Mouse (Mus musculus): ENCODE results near the gene Uqcrc2.

The Uqcrc2 gene

DNA sequence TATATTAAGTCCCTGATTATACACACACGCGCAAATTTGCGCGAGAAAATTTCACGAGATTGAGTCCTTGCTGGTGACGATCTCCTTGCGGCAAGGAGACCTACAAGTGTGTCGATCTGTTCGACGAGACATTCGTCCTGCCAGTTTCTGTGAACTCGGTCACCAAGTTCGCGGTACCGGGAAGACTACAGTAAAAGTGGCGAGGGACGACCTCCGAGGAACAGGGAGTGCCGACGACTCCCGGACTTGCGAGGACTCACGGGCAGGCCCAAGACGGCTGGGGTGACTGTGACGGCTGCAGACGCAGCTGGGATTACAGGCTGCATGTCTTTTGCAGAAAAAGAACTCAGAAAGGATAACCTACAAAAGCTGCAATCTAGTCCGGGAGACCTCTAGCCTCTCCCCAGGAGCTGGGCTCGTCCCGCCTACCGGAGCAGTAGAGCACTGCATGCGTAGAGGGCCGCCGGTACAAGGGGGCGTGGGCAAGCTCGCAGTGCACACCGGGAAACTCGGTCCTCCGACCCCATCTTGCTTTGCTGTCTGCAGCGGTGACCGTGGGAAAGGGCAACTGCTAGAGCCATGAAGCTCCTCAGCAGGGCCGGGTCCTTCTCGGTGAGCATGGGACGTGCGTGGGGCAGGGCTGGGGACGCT, at the start of gene Uqcrc2:
TSS of gene Uqcrc2 (plus strand) at position 466 of the 651 bp plus-strand sequence.
- DNase-seq (ENCODE audit: low read depth, low spot score) = peak; percentile 77

DNA sequence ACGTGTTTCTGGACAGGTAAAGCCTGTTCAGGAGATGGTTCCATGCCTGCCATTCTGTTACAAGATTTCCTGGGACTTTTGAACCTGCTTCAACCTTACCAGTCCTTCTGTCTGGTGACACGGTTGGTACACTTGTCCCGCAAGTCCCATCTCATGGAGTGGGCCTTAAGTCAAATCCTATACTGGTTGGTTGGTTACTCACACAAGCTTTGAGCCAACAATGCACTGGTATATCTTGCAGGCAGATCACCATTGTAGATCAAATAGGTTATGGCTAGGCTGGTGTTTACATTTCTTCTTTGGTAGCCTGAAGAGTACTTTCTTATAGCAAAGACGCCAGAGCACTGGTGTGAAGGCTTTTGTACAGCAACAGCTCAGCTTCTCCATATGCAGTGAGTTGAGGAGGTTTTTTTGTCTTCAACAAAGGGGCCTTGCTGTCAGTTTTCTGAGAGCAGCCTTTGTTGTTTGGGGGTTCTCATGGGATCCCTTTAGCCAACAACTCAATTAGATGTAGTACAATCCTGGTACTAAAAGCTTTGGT, 37.7 kb upstream of the Uqcrc2 start:
- no peak for DNase-seq (ENCODE audit: low read depth, low spot score)

GRCm38 (mm10) chr7:120597744-120598243, 37.2 kb upstream of the Uqcrc2 start:
- DNase-seq (ENCODE audit: low read depth, low spot score) = no peak

DNA sequence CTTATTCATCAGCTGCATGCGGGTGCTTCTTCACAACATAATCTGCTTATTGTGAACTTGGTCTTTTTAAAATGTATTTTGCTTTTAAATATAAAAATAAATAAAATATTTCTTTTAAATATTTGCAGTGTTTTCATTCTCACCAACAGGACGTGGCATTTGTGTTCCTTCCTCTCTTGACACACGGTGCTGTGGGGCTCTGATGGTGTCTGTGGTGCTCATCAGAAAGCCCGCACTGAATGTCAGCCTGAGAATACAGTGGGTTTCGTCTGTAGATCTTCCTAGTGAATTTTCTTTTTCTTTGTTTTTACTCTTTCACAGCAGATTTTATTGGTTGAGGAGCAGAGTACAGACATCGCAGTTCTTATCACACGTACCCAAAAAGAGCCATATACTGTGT, 36.6 kb upstream of the Uqcrc2 start:
- no peak for DNase-seq (ENCODE audit: low read depth, low spot score)

GRCm38 (mm10) chr7:120620075-120620771, 14.8 kb upstream of the Uqcrc2 start:
- DNase-seq (ENCODE audit: low read depth, low spot score) = no peak

- no peak for DNase-seq (ENCODE audit: low read depth, low spot score)
Measured at GRCm38 (mm10) chr7:120620841-120621240, 14.1 kb upstream of the Uqcrc2 start.

GRCm38 (mm10) chr7:120632518-120632917, 2.5 kb upstream of the Uqcrc2 start:
- DNase-seq (ENCODE audit: low read depth, low spot score) = no peak

DNA sequence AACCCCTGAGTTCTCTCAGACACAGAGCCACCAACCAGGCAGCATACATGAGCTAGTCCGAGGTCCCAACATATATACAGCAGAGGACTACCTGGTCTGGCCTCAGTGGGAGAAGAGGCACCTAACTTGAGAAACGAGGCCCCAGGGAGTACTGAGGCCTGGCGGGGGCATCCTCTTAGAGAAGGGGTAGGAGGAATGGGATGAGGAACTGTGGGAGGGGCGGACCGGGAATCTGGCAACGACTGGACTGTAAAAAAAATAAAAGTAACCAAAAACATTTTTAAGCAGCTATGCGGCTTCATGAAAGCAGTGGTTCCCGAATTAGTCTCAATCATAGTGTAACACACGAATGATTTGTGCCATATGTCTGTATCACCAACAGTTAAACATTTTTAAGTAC, 675 bp upstream of the Uqcrc2 start:
- no peak for DNase-seq (ENCODE audit: low read depth, low spot score)

GRCm38 (mm10) chr7:120635362-120635781, 396 bp downstream of the Uqcrc2 start:
- no peak for DNase-seq (ENCODE audit: low read depth, low spot score)

DNA sequence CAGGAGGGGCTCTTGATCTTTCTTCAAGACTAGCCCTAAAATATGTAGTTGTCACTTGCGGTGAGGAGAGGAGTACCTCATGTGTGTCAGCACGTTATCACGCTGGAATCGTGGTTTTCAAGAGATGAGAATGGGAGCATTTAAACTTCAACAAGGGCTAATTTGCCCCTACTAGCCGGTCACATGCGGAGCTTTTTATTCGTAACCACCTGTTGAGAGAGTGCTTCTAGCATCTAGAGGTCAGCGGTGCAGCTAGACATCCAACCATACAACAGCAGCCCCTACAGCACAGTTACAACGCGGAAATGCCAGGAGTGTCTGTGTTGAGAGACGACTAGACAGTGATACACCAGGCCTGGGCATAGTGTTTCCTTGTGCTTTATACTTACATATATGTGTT, 845 bp downstream of the Uqcrc2 start:
- no peak for DNase-seq (ENCODE audit: low read depth, low spot score)

GRCm38 (mm10) chr7:120643217-120643616, 8.2 kb downstream of the Uqcrc2 start:
- no peak for DNase-seq (ENCODE audit: low read depth, low spot score)

- DNase-seq (ENCODE audit: low read depth, low spot score) = no peak
Measured at GRCm38 (mm10) chr7:120647849-120648248, 12.9 kb downstream of the Uqcrc2 start.

DNA sequence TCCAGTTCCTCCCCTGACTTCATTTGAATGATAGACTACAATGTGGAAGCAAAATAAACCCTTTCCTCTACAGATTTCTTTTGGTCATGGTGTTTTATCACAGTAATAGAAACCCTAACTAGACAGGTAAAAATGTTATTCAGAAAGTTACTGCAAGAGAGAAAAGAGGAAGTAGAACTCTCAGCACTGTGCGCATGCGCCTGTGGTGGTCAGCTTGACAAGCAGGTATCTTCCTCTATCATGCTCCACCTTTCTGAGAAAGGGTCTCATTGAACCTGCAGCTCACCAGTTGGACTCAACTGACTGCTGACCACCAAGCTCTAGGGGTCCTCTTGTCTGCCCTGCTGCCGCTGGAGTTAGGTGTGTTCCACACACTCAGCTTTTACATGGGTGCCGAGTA, 27.1 kb downstream of the Uqcrc2 start:
- DNase-seq (ENCODE audit: low read depth, low spot score) = no peak

DNA sequence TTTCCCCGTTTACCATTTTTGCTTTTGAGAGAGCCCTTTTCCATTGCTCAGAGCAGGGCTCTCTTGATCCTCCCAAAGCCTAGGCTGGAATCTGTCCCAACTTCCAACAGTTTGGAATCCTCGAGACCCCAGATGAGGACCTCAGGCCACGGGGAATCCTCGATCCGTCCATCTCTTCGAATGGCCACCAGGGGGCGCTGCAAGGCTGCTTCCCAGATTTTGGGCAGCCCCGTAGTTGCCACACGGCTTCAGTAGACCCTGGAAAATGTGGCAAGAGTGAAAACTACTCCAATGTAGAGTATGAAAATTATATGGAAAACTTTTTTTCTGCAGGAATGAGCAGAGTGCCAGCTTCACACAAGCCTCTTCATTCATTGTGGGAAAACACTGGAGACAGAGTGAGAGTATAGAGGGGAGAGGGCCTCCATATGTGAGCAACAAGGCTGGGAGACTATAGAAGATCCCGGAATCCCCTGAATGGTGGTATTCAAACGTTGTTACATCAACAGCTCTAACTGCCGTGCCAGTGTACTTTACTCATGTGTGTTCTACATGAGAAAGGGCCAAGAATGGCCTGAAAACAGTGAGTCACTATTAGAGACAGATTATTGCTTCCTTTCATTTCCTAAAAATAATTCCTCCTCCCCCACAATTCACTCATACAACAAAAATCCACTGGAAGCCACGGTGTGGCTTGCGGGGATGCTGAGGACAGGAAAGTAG, 35.3 kb downstream of the Uqcrc2 start, which contains the start of gene Pdzd9:
TSS of gene Pdzd9 (minus strand) at position 191 of the 723 bp plus-strand sequence.
- DNase-seq (ENCODE audit: low read depth, low spot score) = no peak

DNA sequence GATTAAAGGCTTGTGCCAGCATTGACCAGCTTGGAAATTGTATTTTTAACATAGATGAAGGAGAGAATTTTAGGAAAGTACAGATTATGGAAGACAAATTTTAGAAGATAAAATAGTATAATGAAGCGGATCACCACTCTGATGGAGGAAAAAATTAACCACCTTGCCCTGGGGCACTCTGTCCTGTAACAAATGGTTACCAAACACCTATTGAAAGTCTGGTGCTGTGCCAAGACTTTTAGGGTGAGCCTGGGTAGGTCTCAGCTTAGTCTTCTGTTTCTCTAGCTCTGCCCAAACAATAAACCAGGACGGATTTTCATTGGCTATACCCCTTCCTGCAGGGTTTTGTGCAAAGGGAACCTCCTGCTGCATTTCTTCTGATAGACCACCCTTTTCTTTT, 36.3 kb downstream of the Uqcrc2 start:
- no peak for DNase-seq (ENCODE audit: low read depth, low spot score)

DNA sequence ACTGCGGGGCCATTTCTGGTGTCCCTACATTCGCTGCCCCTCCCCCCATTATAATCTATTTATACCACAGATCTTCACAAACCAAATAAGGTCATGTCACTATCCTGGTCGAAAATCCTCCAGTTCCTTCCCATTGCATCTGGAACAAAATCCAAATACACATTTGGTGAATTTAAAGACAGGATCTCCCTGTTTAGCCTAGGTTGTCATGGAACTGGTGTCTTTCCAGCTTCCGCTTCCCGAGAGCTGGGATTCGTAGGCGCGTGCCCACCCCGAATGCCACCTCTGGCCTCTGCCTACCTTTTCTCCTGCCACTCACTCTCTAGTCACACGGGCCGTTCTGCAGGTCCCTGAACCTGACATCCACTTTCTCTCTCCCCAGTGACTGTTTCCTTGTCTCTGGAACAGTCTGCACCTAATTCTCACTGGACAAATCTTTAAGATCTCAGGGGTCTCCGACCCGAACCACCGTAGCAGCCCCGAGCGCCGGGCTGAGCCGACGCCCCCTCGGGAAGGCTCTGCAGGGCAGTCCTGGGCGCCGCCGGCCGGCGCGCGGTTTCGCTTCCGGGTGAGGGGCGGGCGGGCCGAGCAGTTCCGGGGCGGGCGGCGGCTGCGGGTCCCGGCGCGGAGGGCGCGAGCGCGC, 42.1 kb downstream of the Uqcrc2 start, which contains the start of gene Mosmo:
TSS of gene Mosmo (plus strand) at position 618 of the 643 bp plus-strand sequence.
- DNase-seq (ENCODE audit: low read depth, low spot score) = no peak

GRCm38 (mm10) chr7:120677764-120678531, 43.0 kb downstream of the Uqcrc2 start:
- DNase-seq (ENCODE audit: low read depth, low spot score) = no peak

DNA sequence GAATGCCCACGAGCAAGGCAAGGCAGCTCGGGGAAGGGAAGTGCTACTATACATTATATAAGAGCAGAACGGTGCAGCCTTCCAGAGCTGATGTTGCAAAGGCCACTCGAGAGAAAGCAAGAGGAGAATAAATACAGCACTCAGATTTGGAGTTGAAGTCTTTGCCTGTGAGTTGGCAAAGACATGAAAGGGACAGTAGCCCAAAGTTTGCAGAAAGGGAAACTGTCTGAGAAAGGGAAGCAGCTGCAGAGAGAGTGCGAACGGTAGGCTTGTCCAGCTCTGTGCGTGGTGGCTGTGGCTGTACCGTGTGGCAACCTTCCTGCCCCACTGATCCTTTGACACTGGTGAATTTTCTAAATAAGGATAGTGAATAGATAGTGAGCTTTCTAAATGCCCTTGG, 44.0 kb downstream of the Uqcrc2 start:
- DNase-seq (ENCODE audit: low read depth, low spot score) = no peak

DNA sequence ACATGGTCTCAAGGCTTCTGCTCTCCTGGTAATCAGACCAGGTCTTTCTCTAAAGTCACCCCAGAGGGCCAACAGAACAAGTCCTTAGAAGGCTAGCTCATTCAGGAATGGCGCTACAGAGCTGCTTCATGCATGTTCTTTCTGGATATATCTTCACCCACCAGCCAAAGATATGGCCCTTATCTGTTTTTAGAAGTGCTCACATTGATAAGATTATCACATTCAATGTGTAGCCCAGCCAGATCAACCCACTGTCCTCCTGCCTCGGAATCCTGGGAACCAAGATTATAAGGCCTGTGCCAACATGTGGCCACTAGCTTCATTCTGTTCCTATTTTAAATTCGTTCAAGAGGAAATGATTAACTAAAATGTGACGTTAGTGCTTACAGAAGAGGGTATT, 47.0 kb downstream of the Uqcrc2 start:
- DNase-seq (ENCODE audit: low read depth, low spot score) = no peak

- DNase-seq (ENCODE audit: low read depth, low spot score) = no peak
Measured at GRCm38 (mm10) chr7:120684731-120685161, 49.8 kb downstream of the Uqcrc2 start.

DNA sequence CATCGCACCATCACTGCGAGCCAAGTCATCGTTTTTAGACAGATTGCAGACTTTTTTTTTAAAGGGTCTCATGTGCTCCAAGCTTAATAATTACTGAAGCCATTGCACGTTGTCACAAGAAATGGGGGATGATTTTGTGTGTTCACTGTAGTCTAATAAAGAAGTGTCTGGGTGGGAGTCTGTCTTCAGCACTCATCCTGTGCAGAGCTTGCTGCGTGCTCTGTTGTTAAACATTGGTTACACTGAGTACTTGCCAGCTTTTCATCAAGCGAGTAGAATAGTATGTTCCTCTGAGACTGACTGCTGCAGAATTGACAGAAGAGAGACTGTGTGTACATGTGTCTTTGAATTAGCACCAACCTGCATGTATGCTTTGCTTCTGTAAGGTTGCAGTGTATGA, 50.3 kb downstream of the Uqcrc2 start:
- no peak for DNase-seq (ENCODE audit: low read depth, low spot score)
